Mouse (Mus musculus) left cerebral cortex, postnatal 14 days (tissue): ENCODE data around the gene Gm26938. TPM values are rescaled to one million over a fixed set of nuclear protein-coding genes. Genes with fewer than 3 reads are reported as not detected.

ENCODE experiments used
- microRNA-seq, 2 experiments: library from miRNA; unstranded; fragments of <30 nt; microRNA quantifications; one replicate each; pipeline ENCODE4 v1.2.0; 2022
- total RNA-seq, 2 experiments: library from RNA; stranded (reverse); gene quantifications; 2 replicates each; pipeline ENCODE4 v1.2.3; 2021

Gm26938 gene
- total RNA-seq, 2 experiments from 2014 or later, result not detected

Small RNA genes within 50 kb of the gene (microRNA-seq; reads per million reads assigned to microRNA genes)
- 2.7 to 3.2 reads per million in 2 experiments for gene Mir7037

Other genes starting within 250 kb of the Gm26938 start
- 1 to 10 TPM; 1.6 to 2.8 TPM for gene Micall2, start 90.1 kb downstream of the Gm26938 start, total RNA-seq
- 100 to 1,000 TPM in 1 of 2 experiments, 10 to 100 TPM in 1; 96.8 to 102 TPM for gene Ints1, start 50.7 kb downstream of the Gm26938 start, total RNA-seq
- gene Mafk, start 34.9 kb downstream of the Gm26938 start, total RNA-seq, result 1 to 10 TPM; 7.6 to 8.5 TPM
- gene Tmem184a, start 6.5 kb downstream of the Gm26938 start, total RNA-seq, result under 1 TPM in 1 of 2 experiments, not detected in 1; 0.08 TPM
- 10 to 100 TPM; 17.2 to 17.9 TPM for gene Psmg3, start 478 bp upstream of the Gm26938 start, total RNA-seq
- gene Elfn1, start 81.5 kb upstream of the Gm26938 start, total RNA-seq, result 10 to 100 TPM; 38.6 to 41.7 TPM